Mouse (Mus musculus): Measurements from ENCODE around the gene Lamb2. TPM values are rescaled to one million over a fixed set of nuclear protein-coding genes. Genes with fewer than 3 reads are reported as not detected.

The Lamb2 gene
- polyA plus RNA-seq, 1 experiment from 2014 or later, result 54.8 TPM

DNA sequence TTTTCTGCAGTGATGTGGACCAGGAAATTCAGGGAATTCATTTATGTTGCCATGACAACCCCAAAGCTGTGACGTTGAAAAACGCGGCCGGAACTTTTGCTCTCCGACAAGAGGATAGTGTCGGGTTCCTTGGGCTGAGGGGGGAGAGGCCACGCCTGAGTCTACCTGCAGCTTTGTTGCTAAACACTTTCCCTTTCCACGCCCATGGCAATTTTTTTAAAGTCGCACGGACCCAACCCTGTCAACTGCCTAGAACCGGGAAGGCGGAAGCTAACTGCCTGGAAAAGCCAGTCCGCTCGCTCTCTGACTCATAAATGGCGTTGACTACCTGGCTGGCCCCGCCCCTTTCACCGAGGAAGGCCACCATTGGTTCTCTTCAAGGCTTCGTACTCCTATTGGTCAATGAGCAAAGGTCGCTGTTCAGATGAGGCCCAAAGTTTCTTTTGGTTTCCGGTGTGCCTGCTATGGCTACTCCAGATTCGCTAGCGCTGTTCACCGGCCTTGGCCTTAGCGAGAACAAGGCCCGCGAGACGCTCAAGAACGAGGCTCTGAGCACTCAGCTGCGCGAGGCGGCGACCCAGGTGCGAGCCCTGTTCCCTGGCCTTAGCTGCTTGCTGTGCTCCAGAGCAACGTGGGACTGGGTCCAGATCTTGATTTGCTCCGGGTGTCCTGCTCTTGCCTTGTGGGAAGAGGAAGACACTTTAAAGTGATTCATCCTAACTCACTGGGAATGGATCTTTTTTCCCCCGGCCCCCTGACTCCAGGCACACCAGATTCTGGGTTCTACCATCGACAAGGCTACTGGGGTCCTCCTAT, 28.3 kb downstream of the Lamb2 start, which contains the start of gene Qars:
TSS of gene Qars (plus strand) at position 88 of the 816 bp plus-strand sequence.
- Histone ChIP-seq H3K27ac (ENCODE audit: low read length) (peak within 1 kb of the TSS; percentile 93), H3K4me2 (replicated peaks; ENCODE audit: low read depth, low read length) (peak within 1 kb of the TSS; percentile 77), H3K4me1 (ENCODE audit: insufficient read depth, low read depth, low read length) (peaks cover 7% of the 10 kb centered on the region; the same call in 1 of the 2 replicates), H3K36me3 (ENCODE audit: insufficient read depth, low read length) (peaks cover 8% of the 10 kb centered on the region), H3K9me3 (ENCODE audit: low read length) (no peaks in the 10 kb centered on the region), H3K4me3 (ENCODE audit: low read depth, low read length) (peak within 1 kb of the TSS; percentile 58), H3K9ac (replicated peaks; ENCODE audit: low read depth) (peak within 1 kb of the TSS; percentile 91), H3K27me3 (replicated peaks; ENCODE audit: insufficient read depth, low read length) (no peaks in the 10 kb centered on the region)
- DNase-seq (ENCODE audit: low spot score), result peak; percentile 99
- ATAC-seq, result peak; percentile 98
- TF ChIP-seq CTCF (IDR thresholded peaks at IDR 0.05) (no peak), EP300 (IDR thresholded peaks at IDR 0.05) (no peak)
- WGBS, result under 1% methylated on average over 37 of the region's 37 CpGs

DNA sequence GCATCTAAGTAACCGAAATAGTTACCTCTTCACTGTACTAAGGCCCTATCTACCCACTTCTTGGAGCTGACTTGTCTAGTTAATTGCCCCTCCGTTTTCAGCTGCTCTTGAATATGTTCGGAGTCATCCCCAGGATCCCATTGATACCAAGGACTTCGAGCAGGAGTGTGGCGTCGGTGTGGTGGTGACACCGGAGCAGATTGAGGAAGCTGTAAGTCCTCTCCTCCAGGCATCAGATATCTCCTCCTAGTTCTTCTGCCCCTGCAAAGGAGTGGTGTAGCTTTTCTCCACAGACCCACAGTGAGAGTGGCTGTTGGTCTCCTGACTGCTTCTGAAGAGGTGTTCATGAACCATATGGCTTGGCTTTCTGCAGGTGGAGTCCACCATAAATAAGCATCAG, 29.2 kb downstream of the Lamb2 start:
- TF ChIP-seq CTCF (IDR thresholded peaks at IDR 0.05), result no peak
- TF ChIP-seq EP300 (IDR thresholded peaks at IDR 0.05), result no peak
- Histone ChIP-seq H3K27ac (ENCODE audit: low read length) (peak overlapping the region; percentile 93; the same call in 1 of the 2 replicates), H3K4me1 (ENCODE audit: insufficient read depth, low read depth, low read length) (peaks cover 7% of the 10 kb centered on the region; the same call in 1 of the 2 replicates), H3K27me3 (replicated peaks; ENCODE audit: insufficient read depth, low read length) (no peaks in the 10 kb centered on the region), H3K9me3 (ENCODE audit: low read length) (no peaks in the 10 kb centered on the region), H3K4me2 (replicated peaks; ENCODE audit: low read depth, low read length) (peak overlapping the region; percentile 77), H3K4me3 (ENCODE audit: low read depth, low read length) (peak overlapping the region; percentile 58; the same call in 1 of the 2 replicates), H3K9ac (replicated peaks; ENCODE audit: low read depth) (peak overlapping the region; percentile 91; the same call in 1 of the 2 replicates), H3K36me3 (ENCODE audit: insufficient read depth, low read length) (peaks cover 12% of the 10 kb centered on the region; the same call in 1 of the 2 replicates)
- ATAC-seq (no peak), DNase-seq (ENCODE audit: low spot score) (no peak)
- WGBS, result 82% methylated on average over 7 of the region's 7 CpGs

DNA sequence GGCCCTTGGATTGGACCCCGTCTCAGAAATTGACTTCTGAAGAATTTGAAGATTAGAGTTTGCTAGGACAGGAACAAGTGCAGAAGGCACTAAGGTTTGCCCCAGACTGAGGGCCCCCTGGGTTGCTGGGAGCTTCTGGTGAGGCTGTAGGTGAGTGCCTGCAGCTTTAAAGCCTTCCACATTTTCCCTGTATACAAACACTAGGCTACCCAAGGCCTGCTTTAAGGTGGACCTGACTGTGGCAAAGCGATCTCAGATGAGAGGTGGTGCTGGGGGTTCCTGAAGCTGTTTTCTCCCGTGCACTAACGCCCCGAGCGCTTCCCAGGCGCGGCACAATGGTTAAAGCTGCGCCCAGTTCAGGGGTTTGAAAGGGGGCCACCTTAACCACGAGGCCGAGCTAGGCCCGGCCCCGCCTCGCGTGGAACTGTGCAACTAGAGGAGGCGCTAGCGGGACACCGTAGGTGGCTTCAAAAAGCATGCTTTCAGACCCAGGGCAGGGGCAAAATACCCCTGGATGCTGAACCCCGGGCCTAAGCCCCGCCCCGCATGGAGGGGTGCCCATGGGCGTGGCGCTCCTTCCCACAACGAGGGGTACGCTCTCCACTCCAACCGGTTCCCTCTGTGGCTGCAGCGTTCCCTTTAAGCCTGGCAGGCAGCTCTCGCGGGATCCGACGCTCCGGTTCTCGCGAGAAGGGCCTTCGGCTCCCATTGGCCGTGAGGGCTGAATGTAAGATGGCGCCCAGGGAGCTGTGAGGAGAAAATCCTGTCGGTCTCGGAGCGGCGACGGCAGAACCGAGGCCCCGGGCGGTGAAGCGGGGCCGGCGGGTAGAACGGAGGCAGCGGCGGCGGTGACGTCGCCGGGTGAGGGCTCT, 37.1 kb downstream of the Lamb2 start, which contains the start of gene Qrich1:
TSS of gene Qrich1 (plus strand) at position 427 of the 872 bp plus-strand sequence.
- DNase-seq (ENCODE audit: low spot score), result peak; percentile 98
- Histone ChIP-seq H3K27me3 (replicated peaks; ENCODE audit: insufficient read depth, low read length) (no peaks in the 10 kb centered on the region), H3K4me1 (ENCODE audit: insufficient read depth, low read depth, low read length) (0 out of 2 replicates have a peak, but pooled peaks cover 5% of the 10 kb centered on the region), H3K36me3 (ENCODE audit: insufficient read depth, low read length) (peaks cover 15% of the 10 kb centered on the region; the same call in 1 of the 2 replicates), H3K27ac (ENCODE audit: low read length) (peak within 1 kb of the TSS; percentile 99), H3K4me2 (replicated peaks; ENCODE audit: low read depth, low read length) (peak within 1 kb of the TSS; percentile 82), H3K9me3 (ENCODE audit: low read length) (no peaks in the 10 kb centered on the region), H3K4me3 (ENCODE audit: low read depth, low read length) (peak within 1 kb of the TSS; percentile 92), H3K9ac (replicated peaks; ENCODE audit: low read depth) (peak within 1 kb of the TSS; percentile 93)
- under 1% methylated on average over 55 of the region's 55 CpGs for WGBS
- TF ChIP-seq EP300 (IDR thresholded peaks at IDR 0.05) (peak; percentile 95), CTCF (IDR thresholded peaks at IDR 0.05) (peak; percentile 49)
- ATAC-seq, result peak; percentile 95

DNA sequence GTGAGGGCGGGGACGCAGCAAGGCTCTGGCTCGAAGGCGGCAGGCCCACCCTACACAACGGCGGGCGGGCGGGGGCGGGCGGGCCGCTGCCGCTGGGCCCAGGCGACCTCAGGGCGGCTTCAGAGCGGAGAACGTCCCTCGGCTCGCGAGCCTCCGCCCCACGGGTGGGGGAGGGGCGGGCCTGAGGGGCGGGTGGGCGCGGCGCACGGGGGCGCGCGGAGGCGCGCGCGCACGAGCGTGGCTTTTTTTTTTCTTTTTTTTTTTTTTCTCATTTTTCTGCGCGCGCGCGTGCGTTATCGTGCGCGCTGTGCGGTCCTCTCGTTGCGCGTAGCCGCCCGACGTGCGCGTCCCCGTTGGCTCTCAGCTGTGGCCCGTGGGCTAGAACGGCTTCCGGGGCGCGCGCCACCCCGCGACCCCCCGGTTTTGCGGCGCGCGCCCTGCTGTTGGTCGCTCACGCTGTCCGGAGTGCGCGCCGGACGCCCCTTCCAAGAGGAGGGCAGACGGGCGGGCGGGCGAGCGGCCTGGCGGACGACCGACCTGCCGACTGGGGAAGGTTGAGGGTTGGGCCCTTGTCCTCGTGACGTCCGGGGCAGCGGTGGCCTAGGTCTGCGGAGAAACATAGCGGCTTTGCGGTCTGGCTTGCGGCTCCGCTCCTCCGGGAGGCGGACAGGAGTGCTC, 37.9 kb downstream of the Lamb2 start:
- WGBS, result 3% methylated on average over 54 of the region's 95 CpGs
- ATAC-seq (peak; percentile 80), DNase-seq (ENCODE audit: low spot score) (peak; percentile 82)
- Histone ChIP-seq H3K27me3 (replicated peaks; ENCODE audit: insufficient read depth, low read length) (no peaks in the 10 kb centered on the region), H3K4me1 (ENCODE audit: insufficient read depth, low read depth, low read length) (0 out of 2 replicates have a peak, but pooled peaks cover 5% of the 10 kb centered on the region), H3K27ac (ENCODE audit: low read length) (peak overlapping the region; percentile 99), H3K4me2 (replicated peaks; ENCODE audit: low read depth, low read length) (peak overlapping the region; percentile 82), H3K9ac (replicated peaks; ENCODE audit: low read depth) (peak overlapping the region; percentile 93), H3K36me3 (ENCODE audit: insufficient read depth, low read length) (peaks cover 11% of the 10 kb centered on the region; the same call in 1 of the 2 replicates), H3K9me3 (ENCODE audit: low read length) (no peaks in the 10 kb centered on the region), H3K4me3 (ENCODE audit: low read depth, low read length) (peak overlapping the region; percentile 92)
- no peak for TF ChIP-seq EP300 (IDR thresholded peaks at IDR 0.05)
- TF ChIP-seq CTCF (IDR thresholded peaks at IDR 0.05), result no peak

DNA sequence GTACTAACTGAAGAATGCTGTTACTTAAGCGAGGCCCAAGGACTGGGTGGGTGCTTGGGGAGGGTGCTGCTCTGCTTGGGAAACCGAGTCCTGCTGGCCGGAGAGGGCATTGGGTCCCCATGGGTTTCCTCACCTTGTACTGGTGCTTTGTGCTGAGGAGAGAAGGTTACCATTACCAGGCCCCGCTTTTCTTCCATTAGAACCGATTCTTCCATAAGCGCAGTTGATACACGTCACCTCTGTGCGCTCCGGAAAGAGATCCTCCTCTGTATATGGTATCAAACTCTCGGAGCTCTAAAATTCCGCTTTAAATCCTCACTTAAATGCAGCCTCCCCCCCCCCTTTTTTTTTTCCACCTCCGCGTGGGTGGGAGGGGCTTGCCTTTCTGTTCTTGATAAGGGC, 38.4 kb downstream of the Lamb2 start:
- 0 out of 2 replicates have a peak, but pooled peaks cover 5% of the 10 kb centered on the region for H3K4me1 ChIP-seq (ENCODE audit: insufficient read depth, low read depth, low read length)
- 0 out of 2 replicates have a peak, but pooled peaks cover 6% of the 10 kb centered on the region for H3K36me3 ChIP-seq (ENCODE audit: insufficient read depth, low read length)
- ATAC-seq (peak; percentile 8), DNase-seq (ENCODE audit: low spot score) (peak; percentile 85)
- H3K4me3 ChIP-seq (ENCODE audit: low read depth, low read length), result peak overlapping the region; percentile 92
- WGBS, result 1% methylated on average over 13 of the region's 13 CpGs
- peak overlapping the region; percentile 99 for H3K27ac ChIP-seq (ENCODE audit: low read length)
- peak overlapping the region; percentile 82 for H3K4me2 ChIP-seq (replicated peaks; ENCODE audit: low read depth, low read length)
- no peak for TF ChIP-seq EP300 (IDR thresholded peaks at IDR 0.05)
- TF ChIP-seq CTCF (IDR thresholded peaks at IDR 0.05), result peak; percentile 21; the same call in 1 of the 2 replicates
- no peaks in the 10 kb centered on the region for H3K9me3 ChIP-seq (ENCODE audit: low read length)
- H3K27me3 ChIP-seq (replicated peaks; ENCODE audit: insufficient read depth, low read length), result no peaks in the 10 kb centered on the region
- H3K9ac ChIP-seq (replicated peaks; ENCODE audit: low read depth), result peak overlapping the region; percentile 93
